Mouse (Mus musculus): ENCODE results near the gene Gm20388.

DNA sequence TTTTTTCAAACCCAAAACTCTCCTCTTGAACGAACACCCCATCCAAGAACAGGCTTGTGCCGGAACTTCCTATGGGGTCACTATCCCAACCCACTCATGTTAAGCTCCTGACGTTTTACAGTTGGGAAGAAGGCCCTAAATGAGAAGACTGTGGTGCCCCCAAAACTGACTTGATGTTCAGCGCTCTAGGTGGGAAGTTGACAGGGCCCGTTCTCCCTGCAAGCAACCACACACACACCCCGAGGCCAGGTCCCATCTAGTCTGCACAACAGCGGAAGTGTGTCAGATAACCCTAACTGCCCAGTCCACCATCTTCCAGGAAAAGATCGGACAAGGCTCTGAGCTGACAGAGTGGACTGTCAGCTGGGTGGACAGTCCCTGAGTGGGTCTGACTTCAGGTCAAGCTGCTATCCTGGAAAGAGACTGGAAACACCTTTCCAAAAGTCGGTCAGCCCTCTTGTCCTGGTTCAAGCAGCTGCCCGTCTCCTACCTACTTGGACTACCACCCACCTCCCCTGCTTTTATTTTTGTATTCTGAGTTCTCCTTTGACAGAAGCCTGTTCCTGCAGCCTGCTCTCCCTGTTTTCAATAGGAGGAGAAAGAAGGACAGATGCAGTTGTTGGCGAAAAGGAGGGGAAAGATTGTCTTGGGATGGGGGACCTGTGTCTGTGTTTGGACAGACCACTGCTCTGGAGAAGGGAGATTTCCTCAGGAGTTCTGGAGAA lies 1161.9 kb downstream of the Gm20388 start:
- TF ChIP-seq EP300 (IDR thresholded peaks at IDR 0.05; ENCODE audit: low read depth) (no peak), CTCF (IDR thresholded peaks at IDR 0.05; ENCODE audit: low read depth) (no peak)
